Mouse (Mus musculus) hindbrain, embryonic 13.5 days (tissue): ENCODE results near the gene Zc3h18. TPM values are rescaled to one million over a fixed set of nuclear protein-coding genes. Genes with fewer than 3 reads are reported as not detected.
A peak's percentile ranks its signal among the peaks of the same experiment; 100 is the strongest.

Experiments
- ATAC-seq: fragments of 200-750 bp; cut with Nextera tagmentation; 2 replicates; pipeline ENCODE4 v1.8.0; 2017; ENCODE audit warnings: moderate TSS enrichment; ENCODE audit not compliant: low FRiP score
- H3K27ac ChIP-seq: fragments of 300-500 bp; sonication (generic); 2 replicates; pipeline ENCODE4 v1.5.1; 2015; ENCODE audit warnings: inconsistent platforms, mild to moderate bottlenecking, moderate library complexity
- H3K27me3 ChIP-seq: fragments of 300-500 bp; sonication (generic); 2 replicates; pipeline ENCODE4 v1.6.1; 2015; ENCODE audit warnings: mild to moderate bottlenecking, inconsistent platforms
- H3K36me3 ChIP-seq: fragments of 300-500 bp; sonication (generic); 2 replicates; pipeline ENCODE4 v1.6.1; 2015; ENCODE audit warnings: mild to moderate bottlenecking, inconsistent platforms
- H3K4me1 ChIP-seq: fragments of 300-500 bp; sonication (generic); replicated peaks from 2 replicates; pipeline ENCODE4 v1.6.1; 2015; ENCODE audit warnings: inconsistent platforms
- H3K4me2 ChIP-seq: fragments of 300-500 bp; sonication (generic); 2 replicates; pipeline ENCODE4 v1.6.1; 2015; ENCODE audit warnings: inconsistent platforms, mild to moderate bottlenecking, moderate library complexity
- H3K4me3 ChIP-seq: fragments of 300-500 bp; sonication (generic); 2 replicates; pipeline ENCODE4 v1.5.1; 2015; ENCODE audit warnings: mild to moderate bottlenecking, inconsistent platforms
- H3K9ac ChIP-seq: fragments of 300-500 bp; sonication (generic); 2 replicates; pipeline ENCODE4 v1.6.1; 2015; ENCODE audit warnings: mild to moderate bottlenecking, inconsistent platforms
- H3K9me3 ChIP-seq: fragments of 300-500 bp; sonication (generic); 2 replicates; pipeline ENCODE4 v1.6.1; 2016; ENCODE audit warnings: inconsistent platforms
- WGBS: fragments of 180-500 bp; shearing (Covaris S2); methylation state at CpG from one replicate; pipeline ENCODE4 v1.1.7; 2015; 5-methylcytosine and 5-hydroxymethylcytosine counted together
- polyA plus RNA-seq: library from polyadenylated mRNA; unstranded; fragments of >200 nt; fragmentation: Nextera tagmentation; extraction: Ambion mirVana; gene quantifications from 2 replicates; pipeline ENCODE4 v1.2.1, GENCODE M21; 2015

The Zc3h18 gene
- polyA plus RNA-seq, 1 experiment from 2014 or later, result 38.5 TPM

DNA sequence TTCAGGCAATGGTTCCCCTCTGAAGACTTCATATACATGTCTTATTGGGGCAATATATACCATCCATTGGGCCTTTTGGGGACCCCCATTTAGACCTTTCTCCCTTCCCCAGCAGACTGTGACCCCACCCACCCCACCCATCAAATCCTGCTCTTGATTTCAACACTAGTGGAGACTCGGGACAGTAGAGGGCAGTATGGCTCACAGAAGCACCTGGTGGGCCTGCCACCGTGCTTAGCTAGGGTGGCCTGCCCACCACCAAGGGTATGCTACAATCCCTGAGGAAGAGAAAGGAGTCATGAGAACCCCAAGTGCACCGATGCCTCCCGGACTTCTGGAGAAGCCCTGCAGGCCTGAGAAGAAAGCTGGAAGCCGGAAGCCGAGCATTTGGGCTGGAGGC, 37.6 kb upstream of the Zc3h18 start:
- ATAC-seq, result no peak
- H3K36me3 ChIP-seq, result peaks cover 5% of the 10 kb centered on the region; the same call in 1 of the 2 replicates
- no peak overlapping the region for H3K4me2 ChIP-seq
- H3K9me3 ChIP-seq, result no peaks in the 10 kb centered on the region
- 57% methylated on average over 6 of the region's 6 CpGs for WGBS
- H3K4me3 ChIP-seq, result no peak overlapping the region
- peaks cover 42% of the 10 kb centered on the region for H3K4me1 ChIP-seq
- H3K27ac ChIP-seq, result no peak overlapping the region
- no peak overlapping the region for H3K9ac ChIP-seq
- H3K27me3 ChIP-seq, result peaks cover 96% of the 10 kb centered on the region

DNA sequence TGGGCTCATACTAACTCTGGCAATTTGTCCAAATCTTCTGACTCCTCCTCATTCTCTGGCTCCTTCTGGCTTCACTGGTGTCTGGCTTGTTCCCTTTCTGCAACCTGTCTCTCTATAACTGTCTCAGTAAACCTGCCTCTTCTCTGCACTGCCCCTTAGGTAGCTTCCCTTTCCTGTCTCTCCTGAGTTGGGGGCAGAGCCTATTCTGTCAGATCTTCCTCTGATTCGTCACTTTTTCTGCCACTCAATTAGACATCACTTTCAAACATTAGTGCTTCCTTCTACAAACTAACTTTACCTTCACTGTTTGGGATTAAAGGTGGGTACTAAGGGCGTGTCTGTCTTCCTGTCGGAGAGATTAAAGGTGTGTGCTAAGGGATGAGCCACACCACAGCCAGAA, 35.6 kb upstream of the Zc3h18 start:
- H3K9me3 ChIP-seq, result no peaks in the 10 kb centered on the region
- no peak overlapping the region for H3K9ac ChIP-seq
- H3K36me3 ChIP-seq, result no peaks in the 10 kb centered on the region
- H3K4me3 ChIP-seq, result no peak overlapping the region
- no peak overlapping the region for H3K27ac ChIP-seq
- WGBS, result 80% methylated on average over 3 of the region's 3 CpGs
- ATAC-seq, result no peak
- peaks cover 91% of the 10 kb centered on the region for H3K27me3 ChIP-seq
- H3K4me1 ChIP-seq, result peaks cover 50% of the 10 kb centered on the region
- no peak overlapping the region for H3K4me2 ChIP-seq

- Histone ChIP-seq H3K36me3 (no peaks in the 10 kb centered on the region), H3K4me3 (no peak overlapping the region), H3K4me1 (peaks cover 40% of the 10 kb centered on the region), H3K4me2 (no peak overlapping the region), H3K27ac (no peak overlapping the region), H3K9me3 (no peaks in the 10 kb centered on the region), H3K27me3 (peaks cover 90% of the 10 kb centered on the region), H3K9ac (no peak overlapping the region)
- WGBS, result 91% methylated on average over 6 of the region's 6 CpGs
- no peak for ATAC-seq
These were observed 34.6 kb upstream of the Zc3h18 start for GRCm38 (mm10) chr8:122341790-122342189.

DNA sequence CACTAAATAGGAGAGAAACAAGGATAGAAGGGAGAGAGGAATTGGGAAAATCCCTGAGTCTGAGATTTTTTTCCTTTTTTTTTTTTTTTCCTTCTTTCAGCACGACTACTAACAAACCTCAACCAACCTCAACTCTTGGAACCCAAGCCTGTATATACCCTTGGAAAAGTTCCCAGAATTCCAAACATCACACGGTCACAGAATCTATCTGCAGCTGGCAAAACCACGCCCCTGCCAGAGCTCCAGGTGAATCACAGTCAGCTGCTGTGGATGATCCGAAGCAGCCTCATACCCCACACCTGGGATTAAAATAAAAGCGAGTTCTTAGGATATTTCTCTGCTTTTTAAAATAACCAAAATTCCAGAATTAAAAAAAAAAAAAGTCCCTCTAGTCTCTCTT, 34.0 kb upstream of the Zc3h18 start:
- Histone ChIP-seq H3K27ac (no peak overlapping the region), H3K27me3 (peaks cover 88% of the 10 kb centered on the region), H3K4me3 (no peak overlapping the region), H3K36me3 (no peaks in the 10 kb centered on the region), H3K9me3 (no peaks in the 10 kb centered on the region), H3K4me1 (peaks cover 36% of the 10 kb centered on the region), H3K4me2 (no peak overlapping the region), H3K9ac (no peak overlapping the region)
- ATAC-seq, result no peak
- WGBS, result 52% methylated on average over 5 of the region's 5 CpGs

- no peak for ATAC-seq
- Histone ChIP-seq H3K27ac (no peak overlapping the region), H3K4me1 (peaks cover 39% of the 10 kb centered on the region), H3K36me3 (no peaks in the 10 kb centered on the region), H3K27me3 (peaks cover 84% of the 10 kb centered on the region), H3K9me3 (no peaks in the 10 kb centered on the region), H3K9ac (0 out of 2 replicates have a peak overlapping the region, but pooled peaks have one; percentile 35), H3K4me2 (peak overlapping the region; percentile 49), H3K4me3 (0 out of 2 replicates have a peak overlapping the region, but pooled peaks have one; percentile 27)
- WGBS, result 5% methylated on average over 9 of the region's 9 CpGs
These were observed 33.6 kb upstream of the Zc3h18 start for GRCm38 (mm10) chr8:122342806-122343209.

GRCm38 (mm10) chr8:122343341-122343740, 33.1 kb upstream of the Zc3h18 start:
- no peak overlapping the region for H3K27ac ChIP-seq
- peaks cover 40% of the 10 kb centered on the region for H3K4me1 ChIP-seq
- no peak for ATAC-seq
- no peaks in the 10 kb centered on the region for H3K36me3 ChIP-seq
- WGBS, result 4% methylated on average over 11 of the region's 11 CpGs
- H3K9me3 ChIP-seq, result no peaks in the 10 kb centered on the region
- peak overlapping the region; percentile 49 for H3K4me2 ChIP-seq
- peaks cover 79% of the 10 kb centered on the region for H3K27me3 ChIP-seq
- H3K9ac ChIP-seq, result peak overlapping the region; percentile 35; the same call in 1 of the 2 replicates
- peak overlapping the region; percentile 27 for H3K4me3 ChIP-seq

- H3K4me2 ChIP-seq, result peak overlapping the region; percentile 49
- peaks cover 78% of the 10 kb centered on the region for H3K27me3 ChIP-seq
- ATAC-seq, result no peak
- H3K4me1 ChIP-seq, result peaks cover 40% of the 10 kb centered on the region
- 0% methylated on average over 14 of the region's 14 CpGs for WGBS
- no peaks in the 10 kb centered on the region for H3K9me3 ChIP-seq
- no peak overlapping the region for H3K27ac ChIP-seq
- peak overlapping the region; percentile 27 for H3K4me3 ChIP-seq
- H3K36me3 ChIP-seq, result no peaks in the 10 kb centered on the region
- H3K9ac ChIP-seq, result peak overlapping the region; percentile 24; the same call in 1 of the 2 replicates
These were observed 32.7 kb upstream of the Zc3h18 start for GRCm38 (mm10) chr8:122343758-122344157.

- Histone ChIP-seq H3K36me3 (no peaks in the 10 kb centered on the region), H3K27ac (no peak overlapping the region), H3K4me2 (no peak overlapping the region), H3K27me3 (peaks cover 78% of the 10 kb centered on the region), H3K4me3 (no peak overlapping the region), H3K4me1 (peaks cover 40% of the 10 kb centered on the region), H3K9me3 (no peaks in the 10 kb centered on the region), H3K9ac (no peak overlapping the region)
- ATAC-seq, result no peak
- 2% methylated on average over 3 of the region's 5 CpGs for WGBS
These were observed 32.2 kb upstream of the Zc3h18 start for GRCm38 (mm10) chr8:122344219-122344618.

GRCm38 (mm10) chr8:122345181-122346095, 31.0 kb upstream of the Zc3h18 start:
- no peaks in the 10 kb centered on the region for H3K9me3 ChIP-seq
- no peak overlapping the region for H3K9ac ChIP-seq
- H3K36me3 ChIP-seq, result no peaks in the 10 kb centered on the region
- no peak overlapping the region for H3K27ac ChIP-seq
- WGBS, result 61% methylated on average over 11 of the region's 12 CpGs
- H3K4me1 ChIP-seq, result peaks cover 51% of the 10 kb centered on the region
- peaks cover 75% of the 10 kb centered on the region for H3K27me3 ChIP-seq
- H3K4me2 ChIP-seq, result no peak overlapping the region
- no peak overlapping the region for H3K4me3 ChIP-seq
- ATAC-seq, result no peak

GRCm38 (mm10) chr8:122347811-122348552, 28.4 kb upstream of the Zc3h18 start:
- Histone ChIP-seq H3K4me1 (peaks cover 45% of the 10 kb centered on the region), H3K27me3 (peaks cover 61% of the 10 kb centered on the region), H3K9me3 (no peaks in the 10 kb centered on the region), H3K4me2 (no peak overlapping the region), H3K9ac (no peak overlapping the region), H3K27ac (no peak overlapping the region), H3K4me3 (no peak overlapping the region), H3K36me3 (no peaks in the 10 kb centered on the region)
- no peak for ATAC-seq
- WGBS, result 73% methylated on average over 5 of the region's 5 CpGs

DNA sequence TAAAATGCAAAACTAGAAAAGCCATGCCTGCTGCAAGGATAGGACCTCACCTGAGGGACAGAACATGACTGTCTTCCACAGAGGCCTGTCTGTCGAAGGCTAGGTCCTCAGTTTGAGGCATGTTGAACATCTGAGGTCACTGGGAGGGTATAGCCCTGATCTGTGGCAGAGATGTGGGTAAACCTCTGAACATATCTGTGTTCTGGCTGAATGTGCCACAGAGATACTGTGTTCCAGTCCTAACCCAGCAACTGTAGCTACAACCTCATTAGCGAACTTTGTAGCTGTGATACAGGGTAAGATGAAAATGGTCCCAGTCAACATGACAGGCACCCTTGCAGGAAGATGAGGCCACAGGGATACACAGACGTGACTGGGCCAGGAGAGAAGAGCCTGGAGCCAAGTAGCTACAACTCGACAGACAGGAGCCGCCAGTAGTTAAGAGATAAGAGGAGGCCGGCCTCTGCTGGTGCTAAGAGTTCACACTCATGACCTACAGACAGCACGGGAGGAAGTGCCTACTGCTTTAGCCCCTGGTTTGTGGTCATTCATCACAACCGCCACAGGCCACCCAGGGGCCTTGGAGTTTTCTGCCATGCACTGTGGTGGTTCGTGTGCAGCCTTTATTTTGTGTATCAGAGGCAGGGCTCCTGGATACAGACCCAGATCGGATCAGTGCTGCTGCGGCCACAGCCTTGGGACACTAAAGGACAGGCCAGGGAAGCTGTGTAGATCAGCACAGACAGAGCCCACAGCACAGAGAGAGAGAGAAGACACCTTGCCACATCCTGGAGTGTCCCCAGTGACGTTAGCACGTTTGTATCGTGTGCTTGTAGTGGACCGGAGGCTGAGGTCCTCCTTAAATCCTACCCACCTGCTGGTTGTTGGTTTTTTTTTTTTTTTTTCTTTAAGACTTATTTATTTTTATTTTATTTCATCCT, 26.8 kb upstream of the Zc3h18 start:
- H3K27ac ChIP-seq, result no peak overlapping the region
- H3K27me3 ChIP-seq, result peaks cover 55% of the 10 kb centered on the region
- WGBS, result 49% methylated on average over 15 of the region's 15 CpGs
- no peak overlapping the region for H3K9ac ChIP-seq
- H3K36me3 ChIP-seq, result no peaks in the 10 kb centered on the region
- no peak overlapping the region for H3K4me3 ChIP-seq
- no peak overlapping the region for H3K4me2 ChIP-seq
- ATAC-seq, result no peak
- no peaks in the 10 kb centered on the region for H3K9me3 ChIP-seq
- peaks cover 30% of the 10 kb centered on the region for H3K4me1 ChIP-seq
